Mouse (Mus musculus) MEL (cell line): ENCODE results near the gene Fgd3.

ENCODE experiments used
- BHLHE40 ChIP-seq: IDR thresholded peaks from 2 replicates; pipeline ENCODE4 v1.6.1; 2012; ENCODE audit warnings: low read depth, mild to moderate bottlenecking, inconsistent platforms, low read length, improper control_type of control experiment, borderline replicate concordance
- CHD2 ChIP-seq: IDR thresholded peaks from 2 replicates; pipeline ENCODE4 v1.6.1; 2011; ENCODE audit warnings: low read length, improper control_type of control experiment
- CTCF ChIP-seq, 3 experiments: IDR thresholded peaks in 2 of 3; conservative IDR thresholded peaks in 1 of 3; 2 replicates each; pipeline ENCODE4 v1.5.1; 2011 to 2012; ENCODE audit warnings: low read length in 3 of 3, low read depth in 2 of 3, mild to moderate bottlenecking in 2 of 3, improper control_type of control experiment in 1 of 3, inconsistent platforms in 1 of 3, mixed read lengths in 1 of 3, moderate library complexity in 1 of 3; ENCODE audit not compliant: control insufficient read depth in 1 of 3, insufficient read depth in 1 of 3, poor library complexity in 1 of 3, severe bottlenecking in 1 of 3
- E2F4 ChIP-seq: IDR thresholded peaks from 2 replicates; pipeline ENCODE4 v1.6.1; 2011; ENCODE audit warnings: low read depth, low read length, improper control_type of control experiment, borderline replicate concordance
- GABPA ChIP-seq: IDR thresholded peaks from 2 replicates; pipeline ENCODE4 v1.6.1; 2012; ENCODE audit warnings: low read depth, mild to moderate bottlenecking, inconsistent platforms, low read length, improper control_type of control experiment, moderate library complexity
- MAX ChIP-seq: IDR thresholded peaks from 2 replicates; pipeline ENCODE4 v1.6.1; 2011; ENCODE audit warnings: low read length, improper control_type of control experiment
- MEF2A ChIP-seq: IDR thresholded peaks from 2 replicates; pipeline ENCODE4 v1.6.1; 2014; ENCODE audit warnings: low read depth, mild to moderate bottlenecking, inconsistent platforms, low read length, improper control_type of control experiment; ENCODE audit not compliant: poor library complexity, insufficient replicate concordance, severe bottlenecking; ENCODE audit errors: extremely low read depth
- MYB ChIP-seq: IDR thresholded peaks from 2 replicates; pipeline ENCODE4 v1.6.1; 2011; ENCODE audit warnings: mild to moderate bottlenecking, low read depth, low read length, improper control_type of control experiment
- NRF1 ChIP-seq: IDR thresholded peaks from 2 replicates; pipeline ENCODE4 v1.6.1; 2014; ENCODE audit warnings: low read depth, mild to moderate bottlenecking, inconsistent platforms, low read length, improper control_type of control experiment, moderate library complexity; ENCODE audit not compliant: poor library complexity, insufficient read depth, severe bottlenecking
- POLR2A ChIP-seq, 2 experiments: IDR thresholded peaks; 2 replicates each; pipeline ENCODE4 v1.6.1; 2011 to 2012; ENCODE audit warnings: low read length in 2 of 2, mild to moderate bottlenecking in 2 of 2, control low read depth in 1 of 2, improper control_type of control experiment in 1 of 2, low read depth in 1 of 2, moderate library complexity in 1 of 2; ENCODE audit not compliant: control insufficient read depth in 1 of 2, insufficient read depth in 1 of 2, poor library complexity in 1 of 2
- TBP ChIP-seq: IDR thresholded peaks from 2 replicates; pipeline ENCODE4 v1.8.0; 2011; ENCODE audit warnings: low read depth, low read length, improper control_type of control experiment
- ZC3H11A ChIP-seq: IDR thresholded peaks from 2 replicates; pipeline ENCODE4 v1.6.1; 2012; ENCODE audit warnings: low read depth, mild to moderate bottlenecking, inconsistent platforms, low read length, improper control_type of control experiment
- ZMIZ1 ChIP-seq: IDR thresholded peaks from 2 replicates; pipeline ENCODE4 v1.6.1; 2012; ENCODE audit warnings: low read depth, mild to moderate bottlenecking, inconsistent platforms, low read length, improper control_type of control experiment, moderate library complexity

DNA sequence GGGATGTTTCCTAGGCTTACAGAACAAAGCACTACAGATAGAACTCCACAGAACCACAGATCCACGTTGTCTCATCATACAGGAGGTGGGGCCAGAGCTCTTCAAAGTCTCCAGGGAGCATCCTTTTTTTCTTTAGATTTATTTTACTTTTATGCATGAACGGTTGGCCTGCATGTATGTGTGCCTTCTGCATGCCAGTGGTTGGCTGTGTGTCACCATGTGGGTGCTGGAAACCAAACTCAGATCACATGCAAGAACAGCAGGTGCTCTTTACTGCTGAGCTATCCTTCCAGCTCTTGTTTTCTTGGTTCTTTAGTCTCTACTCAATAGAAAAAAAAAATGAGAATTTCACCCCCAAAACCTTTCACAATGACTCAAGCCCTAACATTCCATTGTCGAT is 71.2 kb downstream of the Fgd3 start:
- TF ChIP-seq CTCF (IDR thresholded peaks at IDR 0.05 in 2 of 3, conservative IDR thresholded peaks at IDR 0.05 in 1 of 3; ENCODE audit: control insufficient read depth in 1 of 3, insufficient read depth in 1 of 3, low read depth in 2 of 3, low read length in 3 of 3, poor library complexity in 1 of 3, severe bottlenecking in 1 of 3) (no peak), NRF1 (no peak), ZMIZ1 (no peak), CHD2 (no peak), POLR2A (IDR thresholded peaks at IDR 0.05; ENCODE audit: control insufficient read depth in 1 of 2, insufficient read depth in 1 of 2, low read depth in 1 of 2, low read length in 2 of 2, poor library complexity in 1 of 2) (no peak), TBP (no peak), MYB (no peak), ZC3H11A (no peak), MEF2A (no peak), BHLHE40 (no peak), E2F4 (no peak), GABPA (no peak), MAX (no peak)
